Mouse (Mus musculus): ENCODE results near the gene Lsm14a.

The Lsm14a gene

DNA sequence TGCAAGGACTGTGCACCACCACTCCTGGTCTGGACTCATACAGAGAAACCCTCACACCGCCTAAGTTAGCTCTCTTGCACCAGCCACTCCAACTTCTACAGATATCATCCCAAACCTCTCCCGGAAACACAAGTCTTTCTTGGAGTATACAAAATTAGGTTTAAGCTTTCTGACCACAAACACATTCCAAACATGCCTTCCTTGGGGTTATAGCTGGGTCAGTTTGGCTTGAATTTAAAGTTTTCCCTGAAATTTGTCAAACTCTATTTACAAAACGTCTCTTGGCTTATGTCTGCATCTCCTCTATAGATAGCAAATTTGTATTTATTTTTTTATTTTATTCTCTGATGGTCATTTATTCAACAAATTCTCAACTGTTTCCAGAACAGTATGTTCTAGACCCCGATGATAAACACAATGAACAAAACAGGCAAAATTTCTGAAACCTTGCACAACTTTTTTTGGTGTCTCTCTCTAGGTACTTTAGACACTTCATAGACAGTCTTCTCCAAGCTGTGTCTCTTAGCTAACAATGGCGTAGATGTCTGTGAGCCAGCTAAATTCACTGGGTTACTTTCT is 83.8 kb downstream of the Lsm14a start:
- DNase-seq: no peak

- DNase-seq: no peak
Observed at GRCm38 (mm10) chr7:34308586-34308985, 84.5 kb downstream of the Lsm14a start.

DNA sequence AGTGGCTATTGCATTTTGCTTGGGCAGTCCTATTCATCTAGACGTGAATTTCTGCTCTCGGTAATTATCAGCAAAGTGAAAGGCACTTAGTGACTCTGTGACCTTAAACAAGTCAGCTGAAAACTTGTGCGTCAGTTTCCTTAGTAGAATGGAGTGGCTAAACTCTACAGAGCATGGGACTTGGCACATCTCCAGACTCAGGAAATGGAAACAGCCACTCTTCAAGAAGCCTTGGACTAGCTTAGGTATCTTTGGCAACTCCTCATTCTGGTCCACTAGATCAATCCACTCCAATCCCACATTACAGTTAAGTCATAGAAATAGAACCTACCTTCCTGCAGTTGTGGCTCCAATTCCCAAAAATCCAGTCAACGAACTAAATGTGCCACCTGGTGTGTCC is 87.7 kb downstream of the Lsm14a start:
- peak in 1 of 2 experiments; percentile 24 for DNase-seq

GRCm38 (mm10) chr7:34302651-34303050 is 90.5 kb downstream of the Lsm14a start:
- no peak for DNase-seq

GRCm38 (mm10) chr7:34301952-34302351 is 91.2 kb downstream of the Lsm14a start:
- no peak for DNase-seq

DNA sequence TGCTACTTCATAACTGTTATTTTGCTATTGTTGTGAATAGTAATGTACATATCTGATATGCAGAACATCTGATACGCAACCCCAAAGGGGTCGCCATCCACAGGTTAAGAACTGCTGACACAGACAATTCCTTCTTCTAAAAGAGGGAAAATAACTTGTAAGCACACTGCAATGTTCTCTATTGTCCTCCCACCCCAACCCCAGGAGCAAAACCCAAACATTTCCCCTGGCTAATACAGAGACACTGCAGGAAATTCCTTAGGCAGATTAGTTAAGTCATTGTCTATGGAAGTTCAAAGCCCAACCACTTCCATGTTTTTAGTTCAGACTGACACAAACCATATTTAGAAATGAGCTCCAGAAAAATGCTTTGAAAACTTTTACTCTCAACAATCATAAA is 94.3 kb downstream of the Lsm14a start:
- no peak for DNase-seq

- DNase-seq: no peak
Observed at GRCm38 (mm10) chr7:34296124-34296523, 97.0 kb downstream of the Lsm14a start.

Measured in cerebellum, postnatal 25 days (tissue).